ENCODE assay signal across 8 mouse cellular contexts in genomic region chr17:4997968-4998367, GRCm38 (mm10). TPM values are rescaled to one million over a fixed set of nuclear protein-coding genes. Genes with fewer than 3 reads are reported as not detected.
DNase-seq lines count a peak whose midpoint lies in the region; ATAC-seq and TF ChIP-seq lines count a peak whose summit lies in the region.

No protein-coding gene starts in this region.

- intact Hi-C loops in heart, postnatal 10 days (cut with DNase I) = loop anchor here (5.0 kb wide), 3 partner anchors 139 to 209 kb away; no protein-coding TSS in a partner anchor

- H3K9me3 ChIP-seq in heart, postnatal 0 days (replicated peaks; ENCODE audit: control insufficient read depth, low read length) = no peaks in the 10 kb centered on the region
- no peaks in the 10 kb centered on the region for H3K9me3 ChIP-seq in hindbrain, postnatal 0 days (ENCODE audit: low read length)
- H3K9me3 ChIP-seq in midbrain, embryonic 14.5 days (ENCODE audit: control insufficient read depth, low read length) = no peaks in the 10 kb centered on the region

- H3K27me3 ChIP-seq in heart, postnatal 0 days (ENCODE audit: control insufficient read depth, insufficient read depth, low read length) = no peaks in the 10 kb centered on the region
- H3K27me3 ChIP-seq in hindbrain, postnatal 0 days (ENCODE audit: insufficient read depth, low read length) = no peaks in the 10 kb centered on the region
- no peaks in the 10 kb centered on the region for H3K27me3 ChIP-seq in midbrain, embryonic 14.5 days (ENCODE audit: control insufficient read depth, insufficient read depth, low read length)

- no peaks in the 10 kb centered on the region for H3K36me3 ChIP-seq in heart, postnatal 0 days (replicated peaks; ENCODE audit: control insufficient read depth, insufficient read depth, low read length)
- no peaks in the 10 kb centered on the region for H3K36me3 ChIP-seq in hindbrain, postnatal 0 days (ENCODE audit: insufficient read depth, low read length)
- H3K36me3 ChIP-seq in midbrain, embryonic 14.5 days (ENCODE audit: control insufficient read depth, insufficient read depth, low read length) = no peaks in the 10 kb centered on the region

- TF ChIP-seq EP300 in heart, postnatal 0 days (IDR thresholded peaks at IDR 0.05; ENCODE audit: low read depth) = no peak

- ATAC-seq in heart, postnatal 0 days (ENCODE audit: insufficient read depth, low read depth) = no peak
- ATAC-seq in hindbrain, postnatal 0 days = no peak
- no peak for ATAC-seq in midbrain, embryonic 14.5 days (ENCODE audit: low FRiP score, low TSS enrichment)

- H3K9ac ChIP-seq in heart, postnatal 0 days (replicated peaks; ENCODE audit: low read depth, low read length) = no peak overlapping the region
- no peak overlapping the region for H3K9ac ChIP-seq in hindbrain, postnatal 0 days (replicated peaks; ENCODE audit: low read length)
- H3K9ac ChIP-seq in midbrain, embryonic 14.5 days (replicated peaks; ENCODE audit: low read length) = no peak overlapping the region

- no peak for TF ChIP-seq CTCF in heart, postnatal 0 days (IDR thresholded peaks at IDR 0.05; ENCODE audit: low read depth)
- TF ChIP-seq CTCF in cortical plate, adult 2 months (IDR thresholded peaks at IDR 0.05; ENCODE audit: extremely low read depth, insufficient read depth, low read length) = no peak
- no peak for TF ChIP-seq CTCF in hindbrain, postnatal 0 days (IDR thresholded peaks at IDR 0.05; ENCODE audit: low read depth)

- H3K4me3 ChIP-seq in heart, postnatal 0 days (ENCODE audit: low read depth, low read length) = no peak overlapping the region; the same call in 1 of the 2 replicates
- H3K4me3 ChIP-seq in cortical plate, adult 2 months (ENCODE audit: insufficient read depth, low read length) = peak overlapping the region; percentile 98; the same call in 1 of the 2 replicates
- peak overlapping the region; percentile 97 for H3K4me3 ChIP-seq in hindbrain, postnatal 0 days (ENCODE audit: low read length)
- peak overlapping the region; percentile 94 for H3K4me3 ChIP-seq in midbrain, embryonic 14.5 days (replicated peaks; ENCODE audit: low read depth, low read length)

- H3K4me2 ChIP-seq in heart, postnatal 0 days (ENCODE audit: low read depth, low read length) = peak overlapping the region; percentile 16; the same call in 1 of the 2 replicates
- peak overlapping the region; percentile 81 for H3K4me2 ChIP-seq in hindbrain, postnatal 0 days (ENCODE audit: low read depth, low read length)
- peak overlapping the region; percentile 74 for H3K4me2 ChIP-seq in midbrain, embryonic 14.5 days (ENCODE audit: low read length)

- DNase-seq in heart, postnatal 0 days (ENCODE audit: low spot score) = no peak
- DNase-seq in heart, postnatal 10 days = no peak
- DNase-seq in hindbrain, postnatal 0 days (ENCODE audit: low spot score) = no peak
- DNase-seq in midbrain, embryonic 14.5 days = no peak
- no peak for DNase-seq in spleen, postnatal 14 days (ENCODE audit: low spot score in 2 of 2)
- DNase-seq in right cerebral cortex, postnatal 25 days = no peak
- DNase-seq in cerebellum, postnatal 10 days = no peak

- no peak for TF ChIP-seq POLR2A in cortical plate, adult 2 months (IDR thresholded peaks at IDR 0.05; ENCODE audit: extremely low read depth, insufficient read depth, low read length)

- no peak overlapping the region for H3K27ac ChIP-seq in heart, postnatal 0 days (ENCODE audit: low read depth)
- no peak overlapping the region for H3K27ac ChIP-seq in cortical plate, adult 2 months (ENCODE audit: insufficient read depth, low read length)
- H3K27ac ChIP-seq in hindbrain, postnatal 0 days = no peak overlapping the region
- no peak overlapping the region for H3K27ac ChIP-seq in midbrain, embryonic 14.5 days (replicated peaks; ENCODE audit: low read depth, low read length)

- peaks cover 40% of the 10 kb centered on the region for H3K4me1 ChIP-seq in heart, postnatal 0 days (ENCODE audit: control insufficient read depth, insufficient read depth)
- H3K4me1 ChIP-seq in cortical plate, adult 2 months (ENCODE audit: control insufficient read depth, insufficient read depth, low read length) = peaks cover 10% of the 10 kb centered on the region
- H3K4me1 ChIP-seq in hindbrain, postnatal 0 days (ENCODE audit: insufficient read depth, low read length) = peaks cover 26% of the 10 kb centered on the region
- H3K4me1 ChIP-seq in midbrain, embryonic 14.5 days (ENCODE audit: control insufficient read depth, insufficient read depth, low read length) = peaks cover 39% of the 10 kb centered on the region

- 69% methylated on average over 3 of the region's 3 CpGs for WGBS in heart, postnatal 0 days
- WGBS in hindbrain, postnatal 0 days = 23% methylated on average over 3 of the region's 3 CpGs
- WGBS in midbrain, embryonic 14.5 days = 33% methylated on average over 3 of the region's 3 CpGs

RNA-seq across cellular contexts. Expression of gene Arid1b, which starts 3.8 kb away (rescaled TPM):
- total RNA-seq in heart, postnatal 0 days (2014; rRNA removed; ENCODE audit: low replicate concordance) = 26.8 and 27.3 TPM in 2 replicates
- 4.1 and 4.4 TPM in 2 replicates for polyA plus RNA-seq in heart, postnatal 0 days (2015; fragmentation: Nextera tagmentation; extraction: Ambion mirVana)
- 10 to 100 TPM; 38.9 to 41.4 TPM for total RNA-seq in heart, postnatal 10 days (2021)
- polyA plus RNA-seq in cortical plate, adult 2 months (2012; rRNA removed) = 22.8 and 24.4 TPM in 2 replicates
- 62.5 and 64.6 TPM in 2 replicates for total RNA-seq in hindbrain, postnatal 0 days (2014; rRNA removed)
- 10.5 and 10.9 TPM in 2 replicates for polyA plus RNA-seq in hindbrain, postnatal 0 days (2015; fragmentation: Nextera tagmentation; extraction: Ambion mirVana)
- 22.8 and 23.8 TPM in 2 replicates for polyA plus RNA-seq in midbrain, embryonic 14.5 days (2014; fragmentation: Nextera tagmentation; extraction: Ambion mirVana)

Comparison
In these comparisons a context has a peak if more than half of its experiments do, and no peak if none do; other contexts are left out.
1. H3K4me2 ChIP-seq: peak in every context shown above with its lines; median percentile 81 in hindbrain, postnatal 0 days; 74 in midbrain, embryonic 14.5 days; 16 in heart, postnatal 0 days.